Mouse (Mus musculus): Measurements from ENCODE around the gene Aaed1. TPM values are rescaled to one million over a fixed set of nuclear protein-coding genes. Genes with fewer than 3 reads are reported as not detected.

Aaed1 gene
- polyA plus RNA-seq, 1 experiment from 2014 or later, result 63.7 TPM

GRCm38 (mm10) chr13:64322561-64323281 lies 10.2 kb upstream of the Aaed1 start:
- Histone ChIP-seq H3K27me3 (replicated peaks) (no peaks in the 10 kb centered on the region), H3K27ac (no peak overlapping the region), H3K4me2 (no peak overlapping the region), H3K4me1 (no peaks in the 10 kb centered on the region), H3K9me3 (no peaks in the 10 kb centered on the region), H3K36me3 (no peaks in the 10 kb centered on the region), H3K4me3 (replicated peaks) (no peak overlapping the region), H3K9ac (no peak overlapping the region)
- 83% methylated on average over 8 of the region's 8 CpGs for WGBS
- ATAC-seq (ENCODE audit: insufficient read depth, low FRiP score, low read depth), result no peak

GRCm38 (mm10) chr13:64320334-64320733 lies 7.8 kb upstream of the Aaed1 start:
- Histone ChIP-seq H3K4me2 (no peak overlapping the region), H3K4me3 (replicated peaks) (no peak overlapping the region), H3K27me3 (replicated peaks) (no peaks in the 10 kb centered on the region), H3K36me3 (no peaks in the 10 kb centered on the region), H3K4me1 (no peaks in the 10 kb centered on the region), H3K9ac (no peak overlapping the region), H3K27ac (no peak overlapping the region), H3K9me3 (no peaks in the 10 kb centered on the region)
- 68% methylated on average over 8 of the region's 8 CpGs for WGBS
- ATAC-seq (ENCODE audit: insufficient read depth, low FRiP score, low read depth), result no peak

GRCm38 (mm10) chr13:64319782-64320181 lies 7.3 kb upstream of the Aaed1 start:
- Histone ChIP-seq H3K4me2 (no peak overlapping the region), H3K27me3 (replicated peaks) (no peaks in the 10 kb centered on the region), H3K27ac (no peak overlapping the region), H3K9me3 (no peaks in the 10 kb centered on the region), H3K4me1 (no peaks in the 10 kb centered on the region), H3K36me3 (no peaks in the 10 kb centered on the region), H3K9ac (no peak overlapping the region), H3K4me3 (replicated peaks) (no peak overlapping the region)
- no peak for ATAC-seq (ENCODE audit: insufficient read depth, low FRiP score, low read depth)

- Histone ChIP-seq H3K27ac (no peak overlapping the region), H3K4me1 (no peaks in the 10 kb centered on the region), H3K4me3 (replicated peaks) (no peak overlapping the region), H3K9ac (no peak overlapping the region), H3K27me3 (replicated peaks) (no peaks in the 10 kb centered on the region), H3K36me3 (no peaks in the 10 kb centered on the region), H3K9me3 (no peaks in the 10 kb centered on the region), H3K4me2 (no peak overlapping the region)
- WGBS, result 66% methylated on average over 2 of the region's 2 CpGs
- no peak for ATAC-seq (ENCODE audit: insufficient read depth, low FRiP score, low read depth)
Observed at GRCm38 (mm10) chr13:64318355-64318754, 5.8 kb upstream of the Aaed1 start.

- Histone ChIP-seq H3K27me3 (replicated peaks) (no peaks in the 10 kb centered on the region), H3K9me3 (no peaks in the 10 kb centered on the region), H3K4me1 (0 out of 2 replicates have a peak, but pooled peaks cover 7% of the 10 kb centered on the region), H3K27ac (no peak overlapping the region), H3K4me3 (replicated peaks) (no peak overlapping the region), H3K36me3 (no peaks in the 10 kb centered on the region), H3K9ac (no peak overlapping the region), H3K4me2 (no peak overlapping the region)
- under 1% methylated on average over 3 of the region's 3 CpGs for WGBS
- no peak for ATAC-seq (ENCODE audit: insufficient read depth, low FRiP score, low read depth)
Observed at GRCm38 (mm10) chr13:64315483-64316050, 3.1 kb upstream of the Aaed1 start.

GRCm38 (mm10) chr13:64314041-64314440 lies 1.5 kb upstream of the Aaed1 start:
- Histone ChIP-seq H3K9me3 (no peaks in the 10 kb centered on the region), H3K27me3 (replicated peaks) (no peaks in the 10 kb centered on the region), H3K4me1 (peaks cover 16% of the 10 kb centered on the region; the same call in 1 of the 2 replicates), H3K27ac (no peak overlapping the region), H3K4me3 (replicated peaks) (no peak overlapping the region), H3K4me2 (no peak overlapping the region), H3K9ac (no peak overlapping the region), H3K36me3 (no peaks in the 10 kb centered on the region)
- ATAC-seq (ENCODE audit: insufficient read depth, low FRiP score, low read depth), result no peak
- 69% methylated on average over 3 of the region's 3 CpGs for WGBS

- Histone ChIP-seq H3K36me3 (0 out of 2 replicates have a peak, but pooled peaks cover 2% of the 10 kb centered on the region), H3K9ac (no peak overlapping the region)
- no peak for ATAC-seq (ENCODE audit: insufficient read depth, low FRiP score, low read depth)
Observed at GRCm38 (mm10) chr13:64312916-64313289, 393 bp upstream of the Aaed1 start.

GRCm38 (mm10) chr13:64311266-64311665 lies 1.2 kb downstream of the Aaed1 start:
- Histone ChIP-seq H3K4me2 (peak overlapping the region; percentile 63), H3K27me3 (replicated peaks) (no peaks in the 10 kb centered on the region), H3K27ac (peak overlapping the region; percentile 72), H3K36me3 (0 out of 2 replicates have a peak, but pooled peaks cover 2% of the 10 kb centered on the region), H3K4me3 (replicated peaks) (peak overlapping the region; percentile 77), H3K9ac (no peak overlapping the region), H3K9me3 (no peaks in the 10 kb centered on the region), H3K4me1 (peaks cover 16% of the 10 kb centered on the region; the same call in 1 of the 2 replicates)
- WGBS, result 20% methylated on average over 1 of the region's 1 CpGs
- no peak for ATAC-seq (ENCODE audit: insufficient read depth, low FRiP score, low read depth)

More at GRCm38 (mm10) chr13:64312916-64313289, 393 bp upstream of the Aaed1 start:
- Histone ChIP-seq H3K27ac (peak overlapping the region; percentile 45; the same call in 1 of the 2 replicates), H3K9me3 (no peaks in the 10 kb centered on the region), H3K4me3 (replicated peaks) (peak overlapping the region; percentile 77), H3K27me3 (replicated peaks) (no peaks in the 10 kb centered on the region), H3K4me2 (peak overlapping the region; percentile 63), H3K4me1 (peaks cover 16% of the 10 kb centered on the region; the same call in 1 of the 2 replicates)
- 0% methylated on average over 2 of the region's 2 CpGs for WGBS

- Histone ChIP-seq H3K4me3 (replicated peaks) (peak overlapping the region; percentile 77; the same call in 1 of the 2 replicates), H3K36me3 (0 out of 2 replicates have a peak, but pooled peaks cover 2% of the 10 kb centered on the region), H3K9me3 (no peaks in the 10 kb centered on the region), H3K27me3 (replicated peaks) (no peaks in the 10 kb centered on the region), H3K4me1 (peaks cover 16% of the 10 kb centered on the region; the same call in 1 of the 2 replicates), H3K4me2 (peak overlapping the region; percentile 63), H3K9ac (no peak overlapping the region), H3K27ac (peak overlapping the region; percentile 72)
- ATAC-seq (ENCODE audit: insufficient read depth, low FRiP score, low read depth), result peak; percentile 20; the same call in 1 of the 2 replicates
- WGBS, result 26% methylated on average over 6 of the region's 6 CpGs
Observed at GRCm38 (mm10) chr13:64310585-64310984, 1.9 kb downstream of the Aaed1 start.

- WGBS, result 50% methylated on average over 11 of the region's 11 CpGs
- Histone ChIP-seq H3K4me3 (replicated peaks) (no peak overlapping the region), H3K9me3 (no peaks in the 10 kb centered on the region), H3K4me1 (peaks cover 16% of the 10 kb centered on the region; the same call in 1 of the 2 replicates), H3K4me2 (peak overlapping the region; percentile 63), H3K9ac (no peak overlapping the region), H3K27me3 (replicated peaks) (no peaks in the 10 kb centered on the region), H3K27ac (peak overlapping the region; percentile 72; the same call in 1 of the 2 replicates), H3K36me3 (0 out of 2 replicates have a peak, but pooled peaks cover 2% of the 10 kb centered on the region)
- no peak for ATAC-seq (ENCODE audit: insufficient read depth, low FRiP score, low read depth)
Observed at GRCm38 (mm10) chr13:64309842-64310241, 2.7 kb downstream of the Aaed1 start.

GRCm38 (mm10) chr13:64309036-64309435 lies 3.5 kb downstream of the Aaed1 start:
- Histone ChIP-seq H3K4me2 (no peak overlapping the region), H3K9ac (no peak overlapping the region), H3K27me3 (replicated peaks) (no peaks in the 10 kb centered on the region), H3K4me3 (replicated peaks) (no peak overlapping the region), H3K36me3 (0 out of 2 replicates have a peak, but pooled peaks cover 2% of the 10 kb centered on the region), H3K4me1 (peaks cover 16% of the 10 kb centered on the region; the same call in 1 of the 2 replicates), H3K9me3 (no peaks in the 10 kb centered on the region), H3K27ac (no peak overlapping the region)
- ATAC-seq (ENCODE audit: insufficient read depth, low FRiP score, low read depth), result no peak
- 38% methylated on average over 5 of the region's 5 CpGs for WGBS

- no peak for ATAC-seq (ENCODE audit: insufficient read depth, low FRiP score, low read depth)
- H3K4me2 ChIP-seq, result no peak overlapping the region
- peaks cover 16% of the 10 kb centered on the region; the same call in 1 of the 2 replicates for H3K4me1 ChIP-seq
- no peak overlapping the region for H3K27ac ChIP-seq
- H3K9ac ChIP-seq, result no peak overlapping the region
- no peaks in the 10 kb centered on the region for H3K27me3 ChIP-seq (replicated peaks)
- no peak overlapping the region for H3K4me3 ChIP-seq (replicated peaks)
- H3K36me3 ChIP-seq, result 0 out of 2 replicates have a peak, but pooled peaks cover 10% of the 10 kb centered on the region
- 85% methylated on average over 5 of the region's 5 CpGs for WGBS
- no peaks in the 10 kb centered on the region for H3K9me3 ChIP-seq
Observed at GRCm38 (mm10) chr13:64307508-64307907, 5.0 kb downstream of the Aaed1 start.
